Mouse (Mus musculus): ENCODE measurements at regions not wholly inside any gene's neighbourhood (a gene's known extent, or its start where the extent isn't known, plus 50 kb on each side); places are given as distances from the start of the nearest gene placed in this dataset.

- peak in 1 of 2 experiments; percentile 19 for DNase-seq (ENCODE audit: low spot score in 2 of 2)
Observed at GRCm38 (mm10) chr6:123930951-123931350, 77.7 kb upstream of the Vmn2r25 start.

- DNase-seq (ENCODE audit: low spot score in 2 of 2): no peak
Observed at GRCm38 (mm10) chr6:123937930-123938329, 84.7 kb upstream of the Vmn2r25 start.

- no peak for DNase-seq (ENCODE audit: low spot score in 2 of 2)
Observed at GRCm38 (mm10) chr6:123961321-123961720, 63.0 kb upstream of the Vmn2r26 start.

GRCm38 (mm10) chr6:123971180-123971579 is 53.2 kb upstream of the Vmn2r26 start:
- no peak for DNase-seq (ENCODE audit: low spot score in 2 of 2)

Measured in heart, adult 9 months (tissue).